Mouse (Mus musculus): ENCODE results near the gene Cd300ld5.

DNA sequence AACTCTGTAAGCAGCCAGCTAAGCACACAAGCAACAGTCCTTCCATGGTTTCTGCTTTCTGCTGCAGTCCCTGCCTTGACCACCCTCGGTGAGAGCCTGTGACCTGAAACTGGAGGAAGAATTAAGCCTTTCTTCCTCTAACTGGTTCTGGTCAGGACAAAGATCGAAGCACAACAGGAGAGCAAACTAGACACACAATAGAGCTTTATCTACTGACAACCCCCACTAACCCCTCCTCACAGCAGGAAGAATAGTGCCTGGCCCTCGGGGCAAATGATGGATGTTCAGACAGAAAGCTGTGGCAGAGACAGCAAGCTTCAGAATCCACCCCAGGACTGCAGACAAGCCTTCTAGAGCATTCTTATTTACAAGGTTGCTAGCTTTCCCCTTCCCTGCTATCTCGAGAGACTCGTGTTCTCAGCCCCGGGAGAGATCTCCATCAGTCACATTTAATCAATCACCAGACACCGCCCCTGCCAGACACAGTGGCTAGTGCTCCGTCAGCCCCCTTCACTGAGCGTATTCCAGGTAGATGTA is 33.5 kb upstream of the Cd300ld5 start:
- TF ChIP-seq CTCF (IDR thresholded peaks at IDR 0.05; ENCODE audit: extremely low read depth, insufficient read depth, low read length) (no peak), POLR2A (IDR thresholded peaks at IDR 0.05; ENCODE audit: extremely low read depth, insufficient read depth, low read length) (no peak)
